Mouse (Mus musculus) kidney, adult 2 months (tissue): ENCODE measurements around the gene Agpat3. TPM values are rescaled to one million over a fixed set of nuclear protein-coding genes. Genes with fewer than 3 reads are reported as not detected.

Experiments used
- DNase-seq: peaks from one replicate; pipeline ENCODE4 v3.0.0; 2021
- H3K27ac ChIP-seq: fragments of 200-500 bp; 2 replicates; pipeline ENCODE4 v1.5.1; 2012; ENCODE audit warnings: low read depth, low read length, control low read depth, inconsistent platforms; ENCODE audit not compliant: insufficient read depth
- H3K27me3 ChIP-seq: fragments of 200-500 bp; replicated peaks from 2 replicates; pipeline ENCODE4 v1.6.1; 2012; ENCODE audit warnings: mild to moderate bottlenecking, moderate library complexity, low read length, inconsistent platforms; ENCODE audit not compliant: control insufficient read depth, insufficient read depth
- H3K36me3 ChIP-seq: fragments of 200-500 bp; 2 replicates; pipeline ENCODE4 v1.6.1; 2012; ENCODE audit warnings: mild to moderate bottlenecking, moderate library complexity, low read length, inconsistent platforms; ENCODE audit not compliant: control insufficient read depth, insufficient read depth
- H3K4me1 ChIP-seq: fragments of 200-500 bp; 2 replicates; pipeline ENCODE4 v1.6.1; 2011; ENCODE audit warnings: low read length; ENCODE audit not compliant: control insufficient read depth, insufficient read depth
- H3K4me3 ChIP-seq: fragments of 200-500 bp; 2 replicates; pipeline ENCODE4 v1.5.1; 2011; ENCODE audit warnings: mild to moderate bottlenecking, low read depth, low read length, control low read depth; ENCODE audit not compliant: insufficient read depth
- CTCF ChIP-seq: fragments of 200-500 bp; conservative IDR thresholded peaks from 2 replicates; pipeline ENCODE4 v1.5.1; 2011; ENCODE audit warnings: low read depth, mild to moderate bottlenecking, control low read depth, low read length, moderate library complexity, mixed read lengths; ENCODE audit not compliant: insufficient read depth, insufficient read length
- POLR2A ChIP-seq: fragments of 200-500 bp; IDR thresholded peaks from one replicate; pipeline ENCODE4 v1.6.1; 2011; ENCODE audit warnings: low read depth, low read length, control low read depth
- WGBS: fragments of 180-500 bp; shearing (Covaris S2); methylation state at CpG from one replicate; pipeline ENCODE4 v1.1.7; 2018; 5-methylcytosine and 5-hydroxymethylcytosine counted together
- polyA plus RNA-seq: library from polyadenylated mRNA; depleted of rRNA; stranded (reverse); fragments of >200 nt; gene quantifications from 2 replicates; pipeline ENCODE4 v1.2.3, GENCODE M21; 2012

The Agpat3 gene
- polyA plus RNA-seq, 1 experiment: 460 TPM

DNA sequence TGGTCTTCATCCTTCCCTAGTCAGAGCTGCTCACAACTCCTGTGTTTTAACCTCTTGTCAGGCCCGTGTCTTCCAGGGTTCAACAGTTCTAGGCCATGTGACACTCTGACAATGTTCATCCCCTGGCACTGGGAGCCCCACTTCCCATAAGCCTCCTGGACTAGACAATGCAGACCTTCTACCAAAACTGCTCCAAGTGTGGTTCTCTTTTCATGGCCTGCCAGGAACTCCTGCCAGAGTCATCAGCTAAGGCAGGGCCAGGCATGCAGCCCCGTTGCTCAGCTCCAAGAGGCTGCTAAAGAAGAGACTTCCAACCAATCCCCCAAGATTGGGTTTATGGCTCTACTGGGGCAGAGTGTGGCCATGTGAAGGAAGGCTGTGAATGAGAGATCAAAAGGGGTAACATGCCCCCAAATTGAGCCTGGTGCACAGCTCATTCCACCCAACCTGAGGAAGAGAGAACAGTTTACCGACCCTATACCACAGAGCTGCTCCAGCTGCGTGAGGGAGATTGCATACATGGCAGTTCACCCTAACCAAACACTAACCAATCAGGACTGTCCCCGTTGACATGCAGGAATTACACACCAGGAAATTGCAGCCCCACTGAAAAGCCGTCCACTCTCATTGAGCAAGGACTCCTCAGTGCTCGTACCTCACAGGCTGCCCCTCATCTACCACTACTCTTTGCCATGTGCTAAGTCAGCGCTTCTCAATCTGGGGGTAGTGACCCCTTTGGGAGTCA, 115.2 kb downstream of the Agpat3 start:
- Histone ChIP-seq H3K27me3 (no peaks in the 10 kb centered on the region), H3K27ac (no peak overlapping the region), H3K4me3 (no peak overlapping the region), H3K4me1 (peaks cover 3% of the 10 kb centered on the region; the same call in 1 of the 2 replicates), H3K36me3 (no peaks in the 10 kb centered on the region)
- 56% methylated on average over 8 of the region's 8 CpGs for WGBS
- DNase-seq: no peak
- TF ChIP-seq CTCF: no peak
- no peak for TF ChIP-seq POLR2A

DNA sequence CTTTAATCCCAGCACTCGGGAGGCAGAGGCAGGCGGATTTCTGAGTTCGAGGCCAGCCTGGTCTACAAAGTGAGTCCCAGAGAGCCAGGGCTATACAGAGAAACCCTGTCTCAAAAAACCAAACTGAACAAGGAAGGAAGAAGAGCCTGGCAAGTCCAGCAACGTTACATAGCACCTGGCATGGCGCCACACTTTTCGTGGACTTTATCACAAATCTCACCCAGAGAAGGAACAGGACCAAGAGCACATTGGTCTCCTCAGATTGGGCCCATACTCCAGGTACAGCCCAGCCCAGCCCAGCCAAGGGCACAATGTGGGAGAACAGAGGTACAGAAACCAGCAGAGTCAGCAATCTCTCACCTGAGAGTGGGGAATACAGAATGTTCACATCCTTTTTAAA, 118.5 kb downstream of the Agpat3 start:
- DNase-seq: peak; percentile 76
- Histone ChIP-seq H3K27me3 (no peaks in the 10 kb centered on the region), H3K27ac (no peak overlapping the region), H3K36me3 (no peaks in the 10 kb centered on the region; the same call in 1 of the 2 replicates), H3K4me3 (no peak overlapping the region), H3K4me1 (peaks cover 3% of the 10 kb centered on the region; the same call in 1 of the 2 replicates)
- TF ChIP-seq POLR2A (no peak), CTCF (no peak)
- WGBS: 64% methylated on average over 6 of the region's 6 CpGs

- Histone ChIP-seq H3K27me3 (no peaks in the 10 kb centered on the region), H3K27ac (no peak overlapping the region), H3K36me3 (no peaks in the 10 kb centered on the region; the same call in 1 of the 2 replicates), H3K4me3 (no peak overlapping the region), H3K4me1 (peaks cover 3% of the 10 kb centered on the region; the same call in 1 of the 2 replicates)
- 81% methylated on average over 5 of the region's 5 CpGs for WGBS
- DNase-seq: peak; percentile 55
- TF ChIP-seq POLR2A: no peak
- no peak for TF ChIP-seq CTCF
Measured at GRCm38 (mm10) chr10:78233161-78233560, 119.1 kb downstream of the Agpat3 start.

GRCm38 (mm10) chr10:78232301-78232980, 119.8 kb downstream of the Agpat3 start:
- Histone ChIP-seq H3K27me3 (no peaks in the 10 kb centered on the region), H3K4me3 (no peak overlapping the region), H3K4me1 (peaks cover 3% of the 10 kb centered on the region; the same call in 1 of the 2 replicates), H3K27ac (no peak overlapping the region), H3K36me3 (no peaks in the 10 kb centered on the region; the same call in 1 of the 2 replicates)
- TF ChIP-seq CTCF: no peak
- no peak for TF ChIP-seq POLR2A
- 69% methylated on average over 4 of the region's 4 CpGs for WGBS
- DNase-seq: no peak

DNA sequence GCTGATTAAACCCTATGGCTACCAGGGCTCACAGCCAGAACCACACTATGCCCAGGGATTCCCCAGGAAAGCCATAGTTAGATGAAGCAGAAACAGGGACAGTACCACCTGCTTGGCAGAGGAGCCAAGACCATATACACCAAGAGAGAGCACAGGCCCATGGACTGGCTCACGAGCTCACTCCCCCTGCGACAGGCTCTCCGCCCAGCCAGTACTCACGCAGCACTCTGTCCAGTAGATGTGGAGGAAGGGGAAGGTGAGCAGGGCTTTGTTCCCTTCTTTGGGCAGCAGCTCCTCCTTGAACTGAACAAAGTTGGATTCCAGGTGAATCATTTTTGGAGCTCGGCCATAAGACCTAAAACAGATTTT, 123.7 kb downstream of the Agpat3 start:
- 86% methylated on average over 5 of the region's 5 CpGs for whole genome bisulfite sequencing
- TF ChIP-seq CTCF (no peak), POLR2A (no peak)
- Histone ChIP-seq H3K4me1 (no peaks in the 10 kb centered on the region; the same call in 1 of the 2 replicates), H3K36me3 (no peaks in the 10 kb centered on the region; the same call in 1 of the 2 replicates), H3K27me3 (no peaks in the 10 kb centered on the region), H3K4me3 (no peak overlapping the region), H3K27ac (no peak overlapping the region)
- DNase-seq: no peak

DNA sequence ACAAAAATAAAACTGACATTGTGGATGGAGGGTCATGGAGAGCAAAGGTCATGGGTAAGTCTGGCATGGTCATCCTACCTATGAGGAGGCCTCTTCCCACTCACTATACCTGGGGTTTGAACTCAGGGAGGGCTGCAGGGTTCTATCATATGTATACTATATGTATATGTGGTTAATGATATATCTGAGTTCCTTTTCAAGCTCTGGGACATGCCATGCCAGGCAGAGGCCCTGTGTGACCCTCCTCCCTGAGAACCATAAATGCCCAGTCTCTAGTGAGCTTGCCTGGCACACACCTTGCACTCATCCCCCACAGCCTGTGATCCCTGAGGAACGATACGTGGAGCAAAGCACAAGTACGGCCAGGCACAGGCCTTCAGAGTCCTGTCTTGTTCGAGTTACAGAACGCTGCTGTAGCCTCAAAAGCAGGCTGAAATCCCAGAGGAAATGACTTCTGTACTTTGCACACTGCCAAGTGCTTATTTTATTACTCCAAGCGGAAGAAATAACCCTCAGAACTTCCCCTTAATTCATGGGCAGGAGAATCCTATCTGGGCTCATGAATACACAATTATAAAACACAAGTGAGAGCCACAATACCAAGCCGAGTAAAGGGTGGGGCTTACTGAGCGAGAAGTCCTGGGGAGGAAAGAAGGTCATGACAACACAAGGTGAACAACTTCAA, 124.3 kb downstream of the Agpat3 start:
- Histone ChIP-seq H3K4me1 (no peaks in the 10 kb centered on the region; the same call in 1 of the 2 replicates), H3K27ac (peak overlapping the region; percentile 24; the same call in 1 of the 2 replicates), H3K27me3 (no peaks in the 10 kb centered on the region), H3K36me3 (no peaks in the 10 kb centered on the region; the same call in 1 of the 2 replicates), H3K4me3 (no peak overlapping the region)
- TF ChIP-seq CTCF (no peak), POLR2A (no peak)
- DNase-seq: peak; percentile 59
- 52% methylated on average over 8 of the region's 8 CpGs for WGBS

- Histone ChIP-seq H3K27ac (no peak overlapping the region), H3K4me3 (no peak overlapping the region), H3K4me1 (no peaks in the 10 kb centered on the region), H3K27me3 (no peaks in the 10 kb centered on the region), H3K36me3 (no peaks in the 10 kb centered on the region)
- TF ChIP-seq CTCF (no peak), POLR2A (no peak)
- no peak for DNase-seq
- WGBS: 88% methylated on average over 6 of the region's 6 CpGs
Measured at GRCm38 (mm10) chr10:78224136-78224535, 128.2 kb downstream of the Agpat3 start.
